Mouse (Mus musculus): ENCODE measurements at regions not wholly inside any gene's neighbourhood (a gene's known extent, or its start where the extent isn't known, plus 50 kb on each side); places are given as distances from the start of the nearest gene placed in this dataset.

- TF ChIP-seq POLR2A (IDR thresholded peaks at IDR 0.05; ENCODE audit: borderline replicate concordance, low read depth, low read length) (no peak), CTCF (IDR thresholded peaks at IDR 0.05; ENCODE audit: low read depth, low read length) (no peak)
Measured at GRCm38 (mm10) chr13:92964213-92964743, 119.7 kb downstream of the Mtx3 start.

Measured in bone marrow macrophage, adult 2 months (primary cell).